8 mouse cellular contexts compared by ENCODE assay signal in the genomic region with DNA sequence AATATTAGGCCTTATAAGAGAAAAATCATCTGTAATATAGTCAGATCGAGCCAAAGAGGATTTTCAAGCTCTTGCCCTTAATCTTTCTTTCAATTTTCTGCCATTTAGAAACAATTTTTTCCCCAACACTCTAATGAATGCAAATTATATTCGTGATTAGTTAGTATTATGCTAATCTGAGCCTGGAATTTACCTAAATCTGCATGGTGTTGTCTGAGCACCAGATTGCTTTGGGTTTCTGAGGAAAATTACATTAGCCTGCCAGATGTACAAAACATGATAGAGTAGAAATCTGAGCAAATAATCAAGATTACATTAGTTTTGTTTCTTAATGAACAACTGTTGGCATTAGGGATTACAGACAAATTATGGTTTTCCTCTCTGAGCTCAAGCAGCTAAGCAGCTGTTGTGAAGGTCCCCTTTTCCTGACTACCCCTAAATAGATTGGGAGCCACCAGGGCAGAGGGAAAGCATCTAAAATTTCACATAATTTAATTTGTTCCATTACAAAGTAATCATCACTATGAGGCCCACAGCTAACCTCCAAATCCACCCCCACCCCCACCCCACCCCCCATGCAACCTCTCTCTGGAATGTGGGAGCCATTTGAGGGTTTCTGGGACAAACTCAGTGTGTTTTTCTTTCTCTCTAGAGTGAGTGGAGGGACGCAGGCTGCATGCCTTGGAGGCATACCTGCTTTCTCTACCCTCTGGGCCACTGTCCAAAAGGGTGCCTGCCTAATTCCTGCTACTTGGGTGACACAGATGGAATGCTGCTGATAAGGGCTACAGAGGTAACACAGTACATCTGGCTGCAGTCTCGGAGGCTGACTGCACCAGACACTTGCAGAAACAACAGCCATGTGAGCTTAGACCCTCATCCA. TPM values are rescaled to one million over a fixed set of nuclear protein-coding genes. Genes with fewer than 3 reads are reported as not detected.
DNase-seq lines count a peak whose midpoint lies in the region; ATAC-seq and TF ChIP-seq lines count a peak whose summit lies in the region.

No protein-coding gene starts in this region.

- no peaks in the 10 kb centered on the region for H3K27me3 ChIP-seq in heart, embryonic 10.5 days (ENCODE audit: insufficient read depth, poor library complexity, severe bottlenecking)
- H3K27me3 ChIP-seq in embryonic facial prominence, embryonic 10.5 days (replicated peaks; ENCODE audit: low read depth, poor library complexity, severe bottlenecking) = no peaks in the 10 kb centered on the region
- no peaks in the 10 kb centered on the region for H3K27me3 ChIP-seq in hindbrain, embryonic 13.5 days
- no peaks in the 10 kb centered on the region for H3K27me3 ChIP-seq in lung, postnatal 0 days (replicated peaks; ENCODE audit: insufficient read depth, low read length)

- H3K9me3 ChIP-seq in heart, embryonic 10.5 days = no peaks in the 10 kb centered on the region
- 0 out of 2 replicates have a peak, but pooled peaks cover 2% of the 10 kb centered on the region for H3K9me3 ChIP-seq in embryonic facial prominence, embryonic 10.5 days
- no peaks in the 10 kb centered on the region for H3K9me3 ChIP-seq in hindbrain, embryonic 13.5 days
- no peaks in the 10 kb centered on the region for H3K9me3 ChIP-seq in lung, postnatal 0 days (ENCODE audit: low read length)

- intact Hi-C loops in heart, postnatal 36 days (cut with DNase I) = no loop called here
- intact Hi-C loops in left cerebral cortex, postnatal 14 days (cut with DNase I) = no loop called here

- H3K27ac ChIP-seq in heart, embryonic 10.5 days = peak overlapping the region; percentile 72
- H3K27ac ChIP-seq in embryonic facial prominence, embryonic 10.5 days (replicated peaks) = peak overlapping the region; percentile 74
- H3K27ac ChIP-seq in hindbrain, embryonic 13.5 days = peak overlapping the region; percentile 80
- no peak overlapping the region for H3K27ac ChIP-seq in lung, postnatal 0 days (ENCODE audit: low read length)

- TF ChIP-seq EP300 in lung, postnatal 0 days (IDR thresholded peaks at IDR 0.05) = no peak

- H3K4me3 ChIP-seq in heart, embryonic 10.5 days = no peak overlapping the region
- no peak overlapping the region for H3K4me3 ChIP-seq in embryonic facial prominence, embryonic 10.5 days
- no peak overlapping the region for H3K4me3 ChIP-seq in hindbrain, embryonic 13.5 days
- H3K4me3 ChIP-seq in lung, postnatal 0 days (ENCODE audit: low read depth, low read length) = no peak overlapping the region

- H3K9ac ChIP-seq in hindbrain, embryonic 13.5 days = no peak overlapping the region
- no peak overlapping the region for H3K9ac ChIP-seq in lung, postnatal 0 days (replicated peaks; ENCODE audit: low read depth)

- H3K4me1 ChIP-seq in heart, embryonic 10.5 days = peaks cover 40% of the 10 kb centered on the region
- peaks cover 48% of the 10 kb centered on the region for H3K4me1 ChIP-seq in embryonic facial prominence, embryonic 10.5 days
- H3K4me1 ChIP-seq in hindbrain, embryonic 13.5 days (replicated peaks) = peaks cover 30% of the 10 kb centered on the region
- 0 out of 2 replicates have a peak, but pooled peaks cover 6% of the 10 kb centered on the region for H3K4me1 ChIP-seq in lung, postnatal 0 days (ENCODE audit: insufficient read depth, low read depth, low read length)

- H3K36me3 ChIP-seq in heart, embryonic 10.5 days = no peaks in the 10 kb centered on the region
- H3K36me3 ChIP-seq in embryonic facial prominence, embryonic 10.5 days (replicated peaks) = no peaks in the 10 kb centered on the region
- no peaks in the 10 kb centered on the region for H3K36me3 ChIP-seq in hindbrain, embryonic 13.5 days
- no peaks in the 10 kb centered on the region for H3K36me3 ChIP-seq in lung, postnatal 0 days (ENCODE audit: insufficient read depth, low read length)

- no peak for DNase-seq in heart, embryonic 10.5 days (ENCODE audit: low spot score)
- no peak for DNase-seq in heart, postnatal 36 days
- peak; percentile 69 for DNase-seq in embryonic facial prominence, embryonic 10.5 days (ENCODE audit: low spot score)
- DNase-seq in lung, postnatal 0 days (ENCODE audit: low spot score) = peak; percentile 58
- DNase-seq in left cerebral cortex, adult 18-20 months (ENCODE audit: low spot score in 2 of 2) = no peak
- no peak for DNase-seq in left cerebral cortex, postnatal 14 days (ENCODE audit: low spot score in 2 of 2)

- H3K4me2 ChIP-seq in hindbrain, embryonic 13.5 days = no peak overlapping the region
- no peak overlapping the region for H3K4me2 ChIP-seq in lung, postnatal 0 days (replicated peaks; ENCODE audit: low read depth, low read length)

- WGBS in heart, embryonic 10.5 days = 40% methylated on average over 4 of the region's 4 CpGs
- WGBS in embryonic facial prominence, embryonic 10.5 days = 30% methylated on average over 4 of the region's 4 CpGs
- WGBS in hindbrain, embryonic 13.5 days = 31% methylated on average over 4 of the region's 4 CpGs
- WGBS in lung, postnatal 0 days = 38% methylated on average over 4 of the region's 4 CpGs

- TF ChIP-seq CTCF in lung, postnatal 0 days (IDR thresholded peaks at IDR 0.05) = no peak

- peak; percentile 36; the same call in 1 of the 2 replicates for ATAC-seq in hindbrain, embryonic 13.5 days (ENCODE audit: low FRiP score)
- ATAC-seq in lung, postnatal 0 days = peak; percentile 94
- ATAC-seq in monocyte, adult 5-6 weeks (replicated peaks; ENCODE audit: insufficient number of reproducible peaks, low FRiP score, low TSS enrichment, poor library complexity, severe bottlenecking) = no peak

RNA-seq across cellular contexts. Expression of a gene that starts 14.2 kb away (rescaled TPM):
- 38.1 and 38.9 TPM in 2 replicates for polyA plus RNA-seq in heart, embryonic 10.5 days (2016; fragmentation: Nextera tagmentation; extraction: Ambion mirVana)
- 100 to 1,000 TPM; 113 to 131 TPM for total RNA-seq in heart, postnatal 36 days (2021)
- polyA plus RNA-seq in embryonic facial prominence, embryonic 10.5 days (2016; fragmentation: Nextera tagmentation; extraction: Ambion mirVana) = 17.3 and 26.7 TPM in 2 replicates
- polyA plus RNA-seq in hindbrain, embryonic 13.5 days (2015; fragmentation: Nextera tagmentation; extraction: Ambion mirVana) = 80.1 and 107 TPM in 2 replicates
- polyA plus RNA-seq in lung, postnatal 0 days (2015; fragmentation: Nextera tagmentation; extraction: Ambion mirVana) = 52.1 and 63.7 TPM in 2 replicates
- total RNA-seq in monocyte, adult 5-6 weeks (2017) = 0.29 TPM in 1 of 3 replicates, not detected in the others
- 10 to 100 TPM; 79.0 to 80.3 TPM for total RNA-seq in left cerebral cortex, adult 18-20 months (2021)
- total RNA-seq in left cerebral cortex, postnatal 14 days (2021) = 100 to 1,000 TPM in 1 of 2 experiments, 10 to 100 TPM in 1; 94.4 to 100 TPM

Comparison
In these comparisons a context has a peak if more than half of its experiments do, and no peak if none do; other contexts are left out.
1. DNase-seq: peak in embryonic facial prominence, embryonic 10.5 days (single experiment) and lung, postnatal 0 days (single experiment); none in heart, embryonic 10.5 days (single experiment), heart, postnatal 36 days (0 of 2), left cerebral cortex, adult 18-20 months (0 of 2) and left cerebral cortex, postnatal 14 days (0 of 2).
2. RNA of a gene that starts 14.2 kb away (total RNA-seq): 113 to 131 TPM in heart, postnatal 36 days, 94.4 to 100 TPM in left cerebral cortex, postnatal 14 days and 79.0 to 80.3 TPM in left cerebral cortex, adult 18-20 months; 0.29 TPM in monocyte, adult 5-6 weeks; every median in the first group is over 10 times any median in the second.